Comparison of ENCODE assay signal across 9 mouse cellular contexts in genomic region chr6:72401875-72402274, GRCm38 (mm10). TPM values are rescaled to one million over a fixed set of nuclear protein-coding genes. Genes with fewer than 3 reads are reported as not detected.
A peak's percentile ranks its signal among the peaks of the same experiment; 100 is the strongest.
DNase-seq lines count a peak whose midpoint lies in the region; ATAC-seq and TF ChIP-seq lines count a peak whose summit lies in the region.
"Had no signal": no experiment of that assay in that cellular context is flagged by ENCODE, and none has a peak within 500 bp of the region (broad histone marks: within the 10 kb centered on the region; RNA-seq: fewer than 3 reads in every experiment).

No protein-coding gene starts in this region.

- 26% methylated on average over 7 of the region's 7 CpGs for WGBS in midbrain, embryonic 11.5 days
- WGBS in midbrain, embryonic 13.5 days: 24% methylated on average over 7 of the region's 7 CpGs
- WGBS in forebrain, embryonic 16.5 days: 25% methylated on average over 7 of the region's 7 CpGs
- WGBS in intestine, embryonic 16.5 days: 19% methylated on average over 7 of the region's 7 CpGs
- 17% methylated on average over 7 of the region's 7 CpGs for WGBS in liver, embryonic 12.5 days (ENCODE audit: insufficient replicate concordance)

- no peak for TF ChIP-seq POLR2A in bone marrow macrophage, adult 2 months (IDR thresholded peaks at IDR 0.05; ENCODE audit: borderline replicate concordance, low read depth, low read length)

- no peak overlapping the region for H3K4me3 ChIP-seq in midbrain, embryonic 11.5 days (ENCODE audit: low read depth, low read length)
- H3K4me3 ChIP-seq in midbrain, embryonic 13.5 days (replicated peaks): no peak overlapping the region
- H3K4me3 ChIP-seq in bone marrow macrophage, adult 2 months (ENCODE audit: insufficient read depth, low read length): no peak overlapping the region
- H3K4me3 ChIP-seq in forebrain, embryonic 16.5 days (replicated peaks; ENCODE audit: low read length): no peak overlapping the region
- H3K4me3 ChIP-seq in intestine, embryonic 16.5 days (ENCODE audit: low read length): no peak overlapping the region
- H3K4me3 ChIP-seq in liver, embryonic 12.5 days: no peak overlapping the region
- H3K4me3 ChIP-seq: stomach, embryonic 15.5 days had no signal

- no peaks in the 10 kb centered on the region for H3K36me3 ChIP-seq in midbrain, embryonic 11.5 days (ENCODE audit: control insufficient read depth, insufficient read depth, low read length)
- H3K36me3 ChIP-seq in midbrain, embryonic 13.5 days: no peaks in the 10 kb centered on the region
- no peaks in the 10 kb centered on the region for H3K36me3 ChIP-seq in forebrain, embryonic 16.5 days (ENCODE audit: control insufficient read depth, insufficient read depth)
- H3K36me3 ChIP-seq in intestine, embryonic 16.5 days (ENCODE audit: control insufficient read depth, insufficient read depth, low read length): no peaks in the 10 kb centered on the region
- no peaks in the 10 kb centered on the region for H3K36me3 ChIP-seq in liver, embryonic 12.5 days
- H3K36me3 ChIP-seq: stomach, embryonic 15.5 days had no signal

- no peak overlapping the region for H3K9ac ChIP-seq in midbrain, embryonic 11.5 days (ENCODE audit: low read length)
- H3K9ac ChIP-seq in midbrain, embryonic 13.5 days (replicated peaks): no peak overlapping the region
- no peak overlapping the region for H3K9ac ChIP-seq in forebrain, embryonic 16.5 days (replicated peaks; ENCODE audit: low read depth, low read length)
- H3K9ac ChIP-seq in intestine, embryonic 16.5 days (ENCODE audit: low read depth, low read length): no peak overlapping the region
- H3K9ac ChIP-seq in liver, embryonic 12.5 days: no peak overlapping the region
- H3K9ac ChIP-seq: stomach, embryonic 15.5 days had no signal

- TF ChIP-seq CTCF in bone marrow macrophage, adult 2 months (IDR thresholded peaks at IDR 0.05; ENCODE audit: low read depth, low read length): peak; percentile 80

- no peaks in the 10 kb centered on the region for H3K27me3 ChIP-seq in midbrain, embryonic 11.5 days (ENCODE audit: control insufficient read depth, insufficient read depth, low read length)
- no peaks in the 10 kb centered on the region for H3K27me3 ChIP-seq in midbrain, embryonic 13.5 days
- no peaks in the 10 kb centered on the region for H3K27me3 ChIP-seq in forebrain, embryonic 16.5 days (replicated peaks; ENCODE audit: control insufficient read depth, insufficient read depth, low read length)
- no peaks in the 10 kb centered on the region for H3K27me3 ChIP-seq in intestine, embryonic 16.5 days (replicated peaks; ENCODE audit: control insufficient read depth, insufficient read depth, low read length)
- no peaks in the 10 kb centered on the region for H3K27me3 ChIP-seq in liver, embryonic 12.5 days (replicated peaks)
- H3K27me3 ChIP-seq: stomach, embryonic 15.5 days had no signal

- H3K4me2 ChIP-seq in midbrain, embryonic 11.5 days: no peak overlapping the region
- H3K4me2 ChIP-seq in midbrain, embryonic 13.5 days (replicated peaks): no peak overlapping the region
- H3K4me2 ChIP-seq in forebrain, embryonic 16.5 days (ENCODE audit: low read length): no peak overlapping the region
- H3K4me2 ChIP-seq in intestine, embryonic 16.5 days (ENCODE audit: low read depth, low read length): no peak overlapping the region
- H3K4me2 ChIP-seq in liver, embryonic 12.5 days: no peak overlapping the region
- H3K4me2 ChIP-seq: stomach, embryonic 15.5 days had no signal

- no peaks in the 10 kb centered on the region for H3K4me1 ChIP-seq in midbrain, embryonic 11.5 days (ENCODE audit: control insufficient read depth, insufficient read depth, low read length)
- no peaks in the 10 kb centered on the region for H3K4me1 ChIP-seq in midbrain, embryonic 13.5 days (replicated peaks)
- H3K4me1 ChIP-seq in bone marrow macrophage, adult 2 months (ENCODE audit: control insufficient read depth, insufficient read depth, low read length): no peaks in the 10 kb centered on the region; the same call in 1 of the 2 replicates
- H3K4me1 ChIP-seq in forebrain, embryonic 16.5 days (replicated peaks; ENCODE audit: control insufficient read depth, insufficient read depth, low read length): no peaks in the 10 kb centered on the region
- H3K4me1 ChIP-seq in intestine, embryonic 16.5 days (ENCODE audit: control insufficient read depth, insufficient read depth, low read length): no peaks in the 10 kb centered on the region
- peaks cover 34% of the 10 kb centered on the region for H3K4me1 ChIP-seq in liver, embryonic 12.5 days
- H3K4me1 ChIP-seq: stomach, embryonic 15.5 days had no signal

- H3K9me3 ChIP-seq in midbrain, embryonic 11.5 days (ENCODE audit: control insufficient read depth, low read length): no peaks in the 10 kb centered on the region
- H3K9me3 ChIP-seq in midbrain, embryonic 13.5 days: no peaks in the 10 kb centered on the region
- no peaks in the 10 kb centered on the region for H3K9me3 ChIP-seq in forebrain, embryonic 16.5 days (ENCODE audit: control insufficient read depth, low read length)
- no peaks in the 10 kb centered on the region for H3K9me3 ChIP-seq in intestine, embryonic 16.5 days (ENCODE audit: control insufficient read depth, low read length)
- H3K9me3 ChIP-seq in liver, embryonic 12.5 days (replicated peaks): no peaks in the 10 kb centered on the region
- H3K9me3 ChIP-seq: stomach, embryonic 15.5 days had no signal

- no peak overlapping the region for H3K27ac ChIP-seq in midbrain, embryonic 11.5 days (ENCODE audit: low read depth, low read length)
- no peak overlapping the region for H3K27ac ChIP-seq in midbrain, embryonic 13.5 days
- no peak overlapping the region for H3K27ac ChIP-seq in bone marrow macrophage, adult 2 months (ENCODE audit: insufficient read depth, low read depth, low read length)
- H3K27ac ChIP-seq in forebrain, embryonic 16.5 days (ENCODE audit: low read length): no peak overlapping the region
- no peak overlapping the region for H3K27ac ChIP-seq in intestine, embryonic 16.5 days (ENCODE audit: low read length)
- no peak overlapping the region for H3K27ac ChIP-seq in liver, embryonic 12.5 days
- H3K27ac ChIP-seq: stomach, embryonic 15.5 days had no signal

- peak; percentile 97 for DNase-seq in midbrain, embryonic 11.5 days (ENCODE audit: low spot score, missing footprints)
- DNase-seq in ovary, postnatal 14 days (ENCODE audit: low spot score): peak; percentile 63
- DNase-seq in thymus, postnatal 10 days (ENCODE audit: low spot score in 2 of 2): peak; percentile 44 to 76

- 0 out of 2 replicates have a peak, but pooled peaks have one; percentile 35 for ATAC-seq in midbrain, embryonic 11.5 days (ENCODE audit: low FRiP score)
- no peak for ATAC-seq in midbrain, embryonic 13.5 days
- ATAC-seq in forebrain, embryonic 16.5 days: 0 out of 2 replicates have a peak, but pooled peaks have one; percentile 38
- ATAC-seq in intestine, embryonic 16.5 days: peak; percentile 57
- peak; percentile 26; the same call in 1 of the 2 replicates for ATAC-seq in liver, embryonic 12.5 days

RNA-seq across cellular contexts. Expression of gene Vamp8, which starts 11.4 kb away (rescaled TPM):
- polyA plus RNA-seq in midbrain, embryonic 11.5 days (2014; fragmentation: Nextera tagmentation; extraction: Ambion mirVana): 27.6 and 32.0 TPM in 2 replicates
- polyA plus RNA-seq in midbrain, embryonic 13.5 days (2015; fragmentation: Nextera tagmentation; extraction: Ambion mirVana): 21.7 and 21.9 TPM in 2 replicates
- polyA plus RNA-seq in bone marrow macrophage, adult 2 months (2012; ENCODE audit: insufficient read depth, insufficient read length, missing spikeins): 348 and 352 TPM in 2 replicates
- polyA plus RNA-seq in forebrain, embryonic 16.5 days (2015; fragmentation: Nextera tagmentation; extraction: Ambion mirVana): 14.4 and 14.6 TPM in 2 replicates
- 251 and 269 TPM in 2 replicates for polyA plus RNA-seq in intestine, embryonic 16.5 days (2015; fragmentation: Nextera tagmentation; extraction: Ambion mirVana)
- polyA plus RNA-seq in liver, embryonic 12.5 days (2016; fragmentation: Nextera tagmentation; extraction: Ambion mirVana): 220 and 223 TPM in 2 replicates

RNA-seq across cellular contexts. Expression of gene Ggcx, which starts 12.2 kb away (rescaled TPM):
- 9.4 and 12.2 TPM in 2 replicates for polyA plus RNA-seq in midbrain, embryonic 11.5 days (2014; fragmentation: Nextera tagmentation; extraction: Ambion mirVana)
- polyA plus RNA-seq in midbrain, embryonic 13.5 days (2015; fragmentation: Nextera tagmentation; extraction: Ambion mirVana): 14.4 and 18.7 TPM in 2 replicates
- 15.7 and 18.3 TPM in 2 replicates for polyA plus RNA-seq in bone marrow macrophage, adult 2 months (2012; ENCODE audit: insufficient read depth, insufficient read length, missing spikeins)
- polyA plus RNA-seq in forebrain, embryonic 16.5 days (2015; fragmentation: Nextera tagmentation; extraction: Ambion mirVana): 16.4 and 17.2 TPM in 2 replicates
- 20.3 and 23.7 TPM in 2 replicates for polyA plus RNA-seq in intestine, embryonic 16.5 days (2015; fragmentation: Nextera tagmentation; extraction: Ambion mirVana)
- polyA plus RNA-seq in liver, embryonic 12.5 days (2016; fragmentation: Nextera tagmentation; extraction: Ambion mirVana): 21.8 and 23.0 TPM in 2 replicates

RNA-seq across cellular contexts. Expression of gene Vamp5, which starts 21.6 kb away (rescaled TPM):
- polyA plus RNA-seq in midbrain, embryonic 11.5 days (2014; fragmentation: Nextera tagmentation; extraction: Ambion mirVana): 13.4 and 15.4 TPM in 2 replicates
- 14.5 and 15.9 TPM in 2 replicates for polyA plus RNA-seq in midbrain, embryonic 13.5 days (2015; fragmentation: Nextera tagmentation; extraction: Ambion mirVana)
- polyA plus RNA-seq in bone marrow macrophage, adult 2 months (2012; ENCODE audit: insufficient read depth, insufficient read length, missing spikeins): 5.3 and 10.5 TPM in 2 replicates
- 10.5 and 12.6 TPM in 2 replicates for polyA plus RNA-seq in forebrain, embryonic 16.5 days (2015; fragmentation: Nextera tagmentation; extraction: Ambion mirVana)
- 17.3 and 17.8 TPM in 2 replicates for polyA plus RNA-seq in intestine, embryonic 16.5 days (2015; fragmentation: Nextera tagmentation; extraction: Ambion mirVana)
- polyA plus RNA-seq in liver, embryonic 12.5 days (2016; fragmentation: Nextera tagmentation; extraction: Ambion mirVana): 105 and 109 TPM in 2 replicates

RNA-seq across cellular contexts. Expression of gene Rnf181, which starts 35.1 kb away (rescaled TPM):
- 102 TPM in 2 replicates for polyA plus RNA-seq in midbrain, embryonic 11.5 days (2014; fragmentation: Nextera tagmentation; extraction: Ambion mirVana)
- polyA plus RNA-seq in midbrain, embryonic 13.5 days (2015; fragmentation: Nextera tagmentation; extraction: Ambion mirVana): 127 and 132 TPM in 2 replicates
- polyA plus RNA-seq in bone marrow macrophage, adult 2 months (2012; ENCODE audit: insufficient read depth, insufficient read length, missing spikeins): 97.4 and 105 TPM in 2 replicates
- 127 and 139 TPM in 2 replicates for polyA plus RNA-seq in forebrain, embryonic 16.5 days (2015; fragmentation: Nextera tagmentation; extraction: Ambion mirVana)
- 159 and 162 TPM in 2 replicates for polyA plus RNA-seq in intestine, embryonic 16.5 days (2015; fragmentation: Nextera tagmentation; extraction: Ambion mirVana)
- polyA plus RNA-seq in liver, embryonic 12.5 days (2016; fragmentation: Nextera tagmentation; extraction: Ambion mirVana): 80.0 and 83.0 TPM in 2 replicates

RNA-seq across cellular contexts. Expression of gene Mat2a, which starts 37.5 kb away (rescaled TPM):
- polyA plus RNA-seq in midbrain, embryonic 11.5 days (2014; fragmentation: Nextera tagmentation; extraction: Ambion mirVana): 463 and 499 TPM in 2 replicates
- 439 and 454 TPM in 2 replicates for polyA plus RNA-seq in midbrain, embryonic 13.5 days (2015; fragmentation: Nextera tagmentation; extraction: Ambion mirVana)
- polyA plus RNA-seq in bone marrow macrophage, adult 2 months (2012; ENCODE audit: insufficient read depth, insufficient read length, missing spikeins): 88.0 and 88.8 TPM in 2 replicates
- polyA plus RNA-seq in forebrain, embryonic 16.5 days (2015; fragmentation: Nextera tagmentation; extraction: Ambion mirVana): 399 TPM in 2 replicates
- polyA plus RNA-seq in intestine, embryonic 16.5 days (2015; fragmentation: Nextera tagmentation; extraction: Ambion mirVana): 268 and 293 TPM in 2 replicates
- polyA plus RNA-seq in liver, embryonic 12.5 days (2016; fragmentation: Nextera tagmentation; extraction: Ambion mirVana): 318 and 321 TPM in 2 replicates
